Mouse (Mus musculus) midbrain, embryonic 16.5 days (tissue): Measurements from ENCODE around the gene Actn4. TPM values are rescaled to one million over a fixed set of nuclear protein-coding genes. Genes with fewer than 3 reads are reported as not detected.

ENCODE experiments used
- ATAC-seq: fragments of 200-750 bp; cut with Nextera tagmentation; 2 replicates; pipeline ENCODE4 v1.8.0; 2017; ENCODE audit warnings: moderate TSS enrichment
- H3K27ac ChIP-seq: fragments of 300-500 bp; sonication (generic); 2 replicates; pipeline ENCODE4 v1.5.1; 2014; ENCODE audit warnings: mild to moderate bottlenecking, low read length, mixed read lengths
- H3K27me3 ChIP-seq: fragments of 300-500 bp; sonication (generic); 2 replicates; pipeline ENCODE4 v1.6.1; 2014; ENCODE audit warnings: low read depth, low read length, mixed read lengths; ENCODE audit not compliant: control insufficient read depth, insufficient read depth
- H3K36me3 ChIP-seq: fragments of 300-500 bp; sonication (generic); 2 replicates; pipeline ENCODE4 v1.6.1; 2014; ENCODE audit warnings: mild to moderate bottlenecking, low read length, moderate library complexity, mixed read lengths; ENCODE audit not compliant: control insufficient read depth, insufficient read depth
- H3K4me1 ChIP-seq: fragments of 300-500 bp; sonication (generic); 2 replicates; pipeline ENCODE4 v1.6.1; 2014; ENCODE audit warnings: mild to moderate bottlenecking, low read length, mixed read lengths; ENCODE audit not compliant: control insufficient read depth, insufficient read depth
- H3K4me2 ChIP-seq: fragments of 300-500 bp; sonication (generic); 2 replicates; pipeline ENCODE4 v1.6.1; 2014; ENCODE audit warnings: mild to moderate bottlenecking, low read length, mixed read lengths
- H3K4me3 ChIP-seq: fragments of 300-500 bp; sonication (generic); 2 replicates; pipeline ENCODE4 v1.5.1; 2014; ENCODE audit warnings: low read depth, mild to moderate bottlenecking, low read length, moderate library complexity, mixed read lengths
- H3K9ac ChIP-seq: fragments of 300-500 bp; sonication (generic); 2 replicates; pipeline ENCODE4 v1.6.1; 2014; ENCODE audit warnings: low read depth, low read length, mixed read lengths
- H3K9me3 ChIP-seq: fragments of 300-500 bp; sonication (generic); replicated peaks from 2 replicates; pipeline ENCODE4 v1.6.1; 2014; ENCODE audit warnings: mild to moderate bottlenecking, low read length, mixed read lengths; ENCODE audit not compliant: control insufficient read depth, poor library complexity, severe bottlenecking
- WGBS: fragments of 180-500 bp; shearing (Covaris S2); extraction: QIAGEN DNeasy Blood & Tissue Kit; methylation state at CpG from one replicate; pipeline ENCODE4 v1.1.7; 2014; 5-methylcytosine and 5-hydroxymethylcytosine counted together
- polyA plus RNA-seq: library from polyadenylated mRNA; unstranded; fragments of >200 nt; fragmentation: Nextera tagmentation; extraction: Ambion mirVana; gene quantifications from 2 replicates; pipeline ENCODE4 v1.2.1, GENCODE M21; 2015

Gene Actn4
- polyA plus RNA-seq, 1 experiment from 2014 or later: 132 TPM

- no peaks in the 10 kb centered on the region for H3K9me3 ChIP-seq
- no peak overlapping the region for H3K4me3 ChIP-seq
- 0 out of 2 replicates have a peak, but pooled peaks cover 4% of the 10 kb centered on the region for H3K36me3 ChIP-seq
- no peak overlapping the region for H3K4me2 ChIP-seq
- WGBS: 44% methylated on average over 1 of the region's 1 CpGs
- no peak for ATAC-seq
- H3K27me3 ChIP-seq: no peaks in the 10 kb centered on the region
- no peak overlapping the region for H3K27ac ChIP-seq
- no peak overlapping the region for H3K9ac ChIP-seq
- H3K4me1 ChIP-seq: peaks cover 2% of the 10 kb centered on the region; the same call in 1 of the 2 replicates
These were observed 15.9 kb downstream of the Actn4 start for GRCm38 (mm10) chr7:28946271-28946610.

- no peak overlapping the region for H3K9ac ChIP-seq
- H3K4me2 ChIP-seq: no peak overlapping the region
- no peaks in the 10 kb centered on the region for H3K27me3 ChIP-seq
- H3K9me3 ChIP-seq: no peaks in the 10 kb centered on the region
- WGBS: 52% methylated on average over 10 of the region's 10 CpGs
- H3K36me3 ChIP-seq: 0 out of 2 replicates have a peak, but pooled peaks cover 4% of the 10 kb centered on the region
- no peak for ATAC-seq
- peaks cover 2% of the 10 kb centered on the region; the same call in 1 of the 2 replicates for H3K4me1 ChIP-seq
- H3K27ac ChIP-seq: peak overlapping the region; percentile 19; the same call in 1 of the 2 replicates
- no peak overlapping the region for H3K4me3 ChIP-seq
These were observed 16.5 kb downstream of the Actn4 start for GRCm38 (mm10) chr7:28945416-28946270.

- H3K9me3 ChIP-seq: no peaks in the 10 kb centered on the region
- H3K4me3 ChIP-seq: no peak overlapping the region
- H3K4me1 ChIP-seq: peaks cover 2% of the 10 kb centered on the region; the same call in 1 of the 2 replicates
- no peak overlapping the region for H3K27ac ChIP-seq
- 0 out of 2 replicates have a peak, but pooled peaks cover 4% of the 10 kb centered on the region for H3K36me3 ChIP-seq
- no peak overlapping the region for H3K9ac ChIP-seq
- WGBS: 56% methylated on average over 6 of the region's 6 CpGs
- no peak overlapping the region for H3K4me2 ChIP-seq
- no peak for ATAC-seq
- no peaks in the 10 kb centered on the region for H3K27me3 ChIP-seq
These were observed 17.3 kb downstream of the Actn4 start for GRCm38 (mm10) chr7:28944756-28945415.

GRCm38 (mm10) chr7:28943451-28944180, 18.5 kb downstream of the Actn4 start:
- Histone ChIP-seq H3K9ac (no peak overlapping the region), H3K27me3 (no peaks in the 10 kb centered on the region), H3K27ac (peak overlapping the region; percentile 20; the same call in 1 of the 2 replicates), H3K36me3 (0 out of 2 replicates have a peak, but pooled peaks cover 4% of the 10 kb centered on the region), H3K4me3 (no peak overlapping the region), H3K4me1 (peaks cover 2% of the 10 kb centered on the region; the same call in 1 of the 2 replicates), H3K9me3 (no peaks in the 10 kb centered on the region), H3K4me2 (no peak overlapping the region)
- ATAC-seq: no peak
- 83% methylated on average over 5 of the region's 5 CpGs for WGBS

- Histone ChIP-seq H3K9ac (no peak overlapping the region), H3K27ac (no peak overlapping the region), H3K9me3 (no peaks in the 10 kb centered on the region), H3K27me3 (no peaks in the 10 kb centered on the region), H3K36me3 (0 out of 2 replicates have a peak, but pooled peaks cover 4% of the 10 kb centered on the region), H3K4me2 (no peak overlapping the region), H3K4me3 (no peak overlapping the region), H3K4me1 (peaks cover 2% of the 10 kb centered on the region; the same call in 1 of the 2 replicates)
- WGBS: 80% methylated on average over 4 of the region's 4 CpGs
- ATAC-seq: no peak
These were observed 20.6 kb downstream of the Actn4 start for GRCm38 (mm10) chr7:28941542-28941941.

- no peaks in the 10 kb centered on the region for H3K27me3 ChIP-seq
- H3K4me2 ChIP-seq: no peak overlapping the region
- no peak overlapping the region for H3K4me3 ChIP-seq
- no peak overlapping the region for H3K9ac ChIP-seq
- H3K9me3 ChIP-seq: no peaks in the 10 kb centered on the region
- ATAC-seq: no peak
- H3K36me3 ChIP-seq: 0 out of 2 replicates have a peak, but pooled peaks cover 4% of the 10 kb centered on the region
- 83% methylated on average over 4 of the region's 4 CpGs for WGBS
- no peak overlapping the region for H3K27ac ChIP-seq
- peaks cover 2% of the 10 kb centered on the region; the same call in 1 of the 2 replicates for H3K4me1 ChIP-seq
These were observed 21.0 kb downstream of the Actn4 start for GRCm38 (mm10) chr7:28941129-28941528.

GRCm38 (mm10) chr7:28939418-28940183, 22.5 kb downstream of the Actn4 start:
- no peak for ATAC-seq
- Histone ChIP-seq H3K9ac (no peak overlapping the region), H3K9me3 (no peaks in the 10 kb centered on the region), H3K4me3 (no peak overlapping the region), H3K4me2 (no peak overlapping the region), H3K36me3 (0 out of 2 replicates have a peak, but pooled peaks cover 4% of the 10 kb centered on the region), H3K27ac (no peak overlapping the region), H3K4me1 (no peaks in the 10 kb centered on the region), H3K27me3 (no peaks in the 10 kb centered on the region)
- 91% methylated on average over 7 of the region's 7 CpGs for WGBS

GRCm38 (mm10) chr7:28938654-28939053, 23.5 kb downstream of the Actn4 start:
- Histone ChIP-seq H3K4me3 (no peak overlapping the region), H3K4me2 (no peak overlapping the region), H3K27me3 (no peaks in the 10 kb centered on the region), H3K27ac (no peak overlapping the region), H3K9ac (no peak overlapping the region), H3K4me1 (no peaks in the 10 kb centered on the region), H3K9me3 (no peaks in the 10 kb centered on the region), H3K36me3 (0 out of 2 replicates have a peak, but pooled peaks cover 3% of the 10 kb centered on the region)
- ATAC-seq: no peak
- 84% methylated on average over 4 of the region's 4 CpGs for WGBS
